8 mouse cellular contexts compared by ENCODE assay signal in the genomic region with DNA sequence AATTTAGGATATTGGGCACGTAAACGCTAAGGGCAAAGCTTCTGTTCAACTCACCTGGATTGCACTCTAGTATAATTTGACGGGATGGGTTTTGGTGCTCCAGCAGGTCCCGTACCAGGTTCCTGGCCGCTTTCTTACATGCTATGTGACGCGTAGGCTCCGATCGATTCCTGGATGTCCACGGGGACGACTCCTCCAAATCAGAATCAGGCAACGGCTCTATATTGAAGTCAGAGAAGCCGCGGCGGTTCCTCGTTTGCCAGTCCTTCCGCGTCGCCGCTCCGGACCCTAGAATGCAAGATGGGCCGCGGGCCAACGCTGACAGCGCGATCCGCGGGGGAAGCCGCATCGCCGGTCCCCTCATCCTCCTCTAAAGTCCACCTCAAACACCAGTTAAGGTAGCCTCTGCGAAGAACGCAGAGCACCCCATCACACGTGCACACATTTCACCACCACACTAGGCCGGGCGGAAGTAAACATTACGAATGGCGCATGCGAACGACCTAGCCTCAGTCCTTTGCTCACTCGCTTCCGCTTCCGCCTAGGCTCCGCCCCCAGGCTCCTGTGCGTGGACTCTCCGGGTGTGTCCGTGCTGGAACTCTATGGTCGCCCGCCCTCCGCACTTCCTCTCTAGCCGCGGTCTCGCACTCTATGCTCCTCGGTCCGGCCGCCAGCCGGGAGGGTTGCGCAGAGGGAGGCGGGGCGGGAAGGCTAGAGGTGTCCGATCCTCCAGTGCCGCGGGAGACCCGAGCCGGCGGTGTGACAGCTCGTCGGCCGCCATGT. TPM values are rescaled to one million over a fixed set of nuclear protein-coding genes. Genes with fewer than 3 reads are reported as not detected.
DNase-seq lines count a peak whose midpoint lies in the region; ATAC-seq lines count a peak whose summit lies in the region.
"Not testable (repeated sequence)": the region's sequence is repeated elsewhere in the genome, so short reads cannot be mapped to it uniquely, and the experiment has no call there.

Tfb2m (minus strand) TSS at position 500 of the 783 bp plus-strand sequence.
Cnst (plus strand) TSS at position 603 of the 783 bp plus-strand sequence.

- under 1% methylated on average over 69 of the region's 69 CpGs for WGBS in hindbrain, embryonic 12.5 days

- H3K9ac ChIP-seq in hindbrain, embryonic 12.5 days: peak within 1 kb of the TSS; percentile 73

- not testable (repeated sequence) for H3K36me3 ChIP-seq in hindbrain, embryonic 12.5 days

- not testable (repeated sequence) for H3K27me3 ChIP-seq in hindbrain, embryonic 12.5 days

- peak; percentile 99 for ATAC-seq in hindbrain, embryonic 12.5 days (ENCODE audit: low FRiP score)

- H3K4me1 ChIP-seq in hindbrain, embryonic 12.5 days: peaks cover 22% of the 10 kb centered on the region

- H3K9me3 ChIP-seq in hindbrain, embryonic 12.5 days (replicated peaks): not testable (repeated sequence)

- peak within 1 kb of the TSS; percentile 90 for H3K4me2 ChIP-seq in hindbrain, embryonic 12.5 days (replicated peaks)

- peak; percentile 99 for DNase-seq in Muller cell, postnatal 12 days (ENCODE audit: inconsistent ontology term)
- peak; percentile 99 for DNase-seq in cerebellum, adult 9-11 months
- DNase-seq in frontal cortex, postnatal 10 days (ENCODE audit: low spot score in 2 of 2): peak; percentile 96 to 97
- DNase-seq in layer of hippocampus, postnatal 14 days (ENCODE audit: low spot score in 2 of 2): peak; percentile 95 to 98
- DNase-seq in lung, postnatal 14 days: peak; percentile 98
- peak; percentile 94 for DNase-seq in retina, adult 2 months (ENCODE audit: low read depth, low spot score)
- DNase-seq in thymus, postnatal 36 days: peak; percentile 98

- peak within 1 kb of the TSS; percentile 78 for H3K4me3 ChIP-seq in hindbrain, embryonic 12.5 days

- H3K27ac ChIP-seq in hindbrain, embryonic 12.5 days: peak within 1 kb of the TSS; percentile 98

RNA-seq across cellular contexts. Expression of gene Tfb2m, which starts in this region (rescaled TPM):
- 30.0 and 34.8 TPM in 2 replicates for polyA plus RNA-seq in hindbrain, embryonic 12.5 days (2016; fragmentation: Nextera tagmentation; extraction: Ambion mirVana)
- 10 to 100 TPM; 21.4 to 23.9 TPM for total RNA-seq in layer of hippocampus, postnatal 14 days (2021)

RNA-seq across cellular contexts. Expression of gene Cnst, which starts in this region (rescaled TPM):
- polyA plus RNA-seq in hindbrain, embryonic 12.5 days (2016; fragmentation: Nextera tagmentation; extraction: Ambion mirVana): 32.1 and 33.4 TPM in 2 replicates
- 10 to 100 TPM; 30.9 to 32.8 TPM for total RNA-seq in layer of hippocampus, postnatal 14 days (2021)

Comparison
In these comparisons a context has a peak if more than half of its experiments do, and no peak if none do; other contexts are left out.
1. Peak in every context shown above with its lines: DNase-seq, ATAC-seq, H3K4me3 ChIP-seq and H3K27ac ChIP-seq.